Mouse (Mus musculus): ENCODE data around the gene Trp53i11.

DNA sequence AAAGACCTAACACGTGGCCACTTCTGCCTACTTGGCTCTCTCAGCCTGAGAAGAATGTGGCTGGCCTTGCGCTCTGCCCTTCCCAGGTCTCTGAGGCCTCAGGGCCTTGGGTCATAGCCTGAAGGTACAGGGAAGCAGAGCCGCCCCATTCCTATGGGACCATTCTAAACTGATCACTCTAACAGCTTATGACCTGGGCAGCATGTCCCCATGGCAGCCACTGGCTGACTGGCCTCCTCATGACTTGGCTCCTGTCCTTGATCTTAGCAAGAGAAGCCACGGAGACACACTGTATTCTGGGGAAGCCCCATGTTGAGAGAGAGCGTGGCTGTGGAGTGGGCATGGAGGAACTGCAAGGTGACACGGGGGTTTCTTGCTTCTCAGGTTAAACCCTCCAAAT, 51.5 kb downstream of the Trp53i11 start:
- TF ChIP-seq POLR2A (IDR thresholded peaks at IDR 0.05; ENCODE audit: low read depth, low read length): no peak
- no peak for TF ChIP-seq CTCF (IDR thresholded peaks at IDR 0.05; ENCODE audit: extremely low read depth, insufficient read length, insufficient replicate concordance, low read depth, low read length)
